Mouse (Mus musculus) embryonic facial prominence, embryonic 14.5 days (tissue): ENCODE measurements around the gene Upk1b. TPM values are rescaled to one million over a fixed set of nuclear protein-coding genes. Genes with fewer than 3 reads are reported as not detected.

Source experiments
- ATAC-seq: fragments of 200-750 bp; cut with Nextera tagmentation; 2 replicates; pipeline ENCODE4 v1.8.0; 2017; ENCODE audit warnings: low read depth, moderate number of reproducible peaks, moderate TSS enrichment
- DNase-seq: peaks from one replicate; pipeline ENCODE4 v3.0.0-alpha.2; 2015; ENCODE audit warnings: low spot score
- H3K27ac ChIP-seq: fragments of 300-500 bp; sonication (generic); replicated peaks from 2 replicates; pipeline ENCODE4 v1.5.1; 2014; ENCODE audit warnings: low read depth, mild to moderate bottlenecking, low read length, moderate library complexity
- H3K27me3 ChIP-seq: fragments of 300-500 bp; sonication (generic); replicated peaks from 2 replicates; pipeline ENCODE4 v1.6.1; 2014; ENCODE audit warnings: low read length; ENCODE audit not compliant: control insufficient read depth, insufficient read depth
- H3K36me3 ChIP-seq: fragments of 300-500 bp; sonication (generic); 2 replicates; pipeline ENCODE4 v1.6.1; 2014; ENCODE audit warnings: low read length, mixed read lengths; ENCODE audit not compliant: control insufficient read depth, insufficient read depth
- H3K4me1 ChIP-seq: fragments of 300-500 bp; sonication (generic); 2 replicates; pipeline ENCODE4 v1.6.1; 2014; ENCODE audit warnings: antibody characterized with exemption, low read length; ENCODE audit not compliant: control insufficient read depth, insufficient read depth
- H3K4me2 ChIP-seq: fragments of 300-500 bp; sonication (generic); 2 replicates; pipeline ENCODE4 v1.6.1; 2014; ENCODE audit warnings: low read depth, mild to moderate bottlenecking, low read length, moderate library complexity, mixed read lengths
- H3K4me3 ChIP-seq: fragments of 300-500 bp; sonication (generic); 2 replicates; pipeline ENCODE4 v1.5.1; 2014; ENCODE audit warnings: low read depth, mild to moderate bottlenecking, low read length
- H3K9ac ChIP-seq: fragments of 300-500 bp; sonication (generic); 2 replicates; pipeline ENCODE4 v1.6.1; 2014; ENCODE audit warnings: low read depth, mild to moderate bottlenecking, low read length, moderate library complexity, mixed read lengths
- H3K9me3 ChIP-seq: fragments of 300-500 bp; sonication (generic); 2 replicates; pipeline ENCODE4 v1.6.1; 2016; ENCODE audit warnings: low read length; ENCODE audit not compliant: control insufficient read depth
- WGBS: fragments of 180-500 bp; shearing (Covaris S2); extraction: QIAGEN DNeasy Blood & Tissue Kit; methylation state at CpG from one replicate; pipeline ENCODE4 v1.1.7; 2014; 5-methylcytosine and 5-hydroxymethylcytosine counted together
- polyA plus RNA-seq: library from polyadenylated mRNA; unstranded; fragments of >200 nt; fragmentation: Nextera tagmentation; extraction: Ambion mirVana; gene quantifications from 2 replicates; pipeline ENCODE4 v1.2.1, GENCODE M21; 2014

Upk1b gene
- polyA plus RNA-seq, 1 experiment from 2014 or later, result 34.4 TPM

DNA sequence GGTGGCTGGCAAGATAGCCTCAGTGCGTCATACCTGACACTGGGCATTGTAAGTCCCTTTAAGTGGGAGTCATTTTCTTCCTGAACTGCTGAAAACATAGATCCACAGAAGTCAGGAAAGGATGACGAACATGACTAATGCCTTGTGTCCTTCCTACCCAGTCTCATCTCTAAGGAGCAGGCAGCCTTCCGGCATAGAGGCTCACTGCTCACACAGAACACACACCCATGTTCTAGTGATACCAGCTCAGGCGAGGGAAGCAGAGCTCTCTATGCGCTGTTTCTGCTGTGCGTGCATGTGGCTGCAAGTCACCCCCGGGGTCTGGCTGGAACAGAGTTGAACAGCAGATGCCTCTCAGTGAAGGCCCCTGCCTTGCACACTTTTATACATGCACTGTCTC, 14.8 kb downstream of the Upk1b start:
- Histone ChIP-seq H3K27ac (no peak overlapping the region), H3K27me3 (no peaks in the 10 kb centered on the region), H3K9ac (no peak overlapping the region), H3K36me3 (no peaks in the 10 kb centered on the region), H3K4me1 (no peaks in the 10 kb centered on the region), H3K4me3 (no peak overlapping the region), H3K9me3 (no peaks in the 10 kb centered on the region), H3K4me2 (no peak overlapping the region)
- WGBS, result 64% methylated on average over 7 of the region's 7 CpGs
- no peak for DNase-seq
- ATAC-seq, result no peak

DNA sequence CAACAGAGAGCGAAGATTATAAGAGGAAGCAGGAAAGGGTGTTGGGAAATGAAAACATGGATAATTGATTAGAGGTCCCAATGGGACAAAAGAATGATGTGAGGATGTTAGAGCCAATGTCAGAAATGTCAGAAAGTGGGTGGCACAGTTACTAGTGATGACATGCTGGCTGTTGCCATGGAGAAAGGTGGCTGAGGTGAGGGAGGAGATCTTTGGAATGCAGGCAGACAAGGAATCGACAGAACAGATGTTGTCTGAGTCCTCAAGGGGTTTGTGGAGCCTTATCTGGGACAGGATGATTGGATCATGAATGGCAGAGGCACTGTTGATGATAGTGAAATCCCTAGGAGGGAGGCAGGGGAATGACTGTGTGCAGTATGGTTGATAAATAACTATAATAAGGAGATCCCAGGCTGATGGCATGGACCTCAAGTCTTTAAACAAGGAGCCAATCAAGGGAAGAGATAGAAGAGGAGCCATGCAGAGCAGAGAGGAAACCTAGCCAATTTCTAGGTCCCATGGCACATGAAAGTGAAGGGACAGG, 17.5 kb downstream of the Upk1b start:
- no peak for DNase-seq
- ATAC-seq, result no peak
- no peaks in the 10 kb centered on the region for H3K27me3 ChIP-seq
- H3K9me3 ChIP-seq, result no peaks in the 10 kb centered on the region
- no peak overlapping the region for H3K4me2 ChIP-seq
- H3K9ac ChIP-seq, result no peak overlapping the region
- no peaks in the 10 kb centered on the region for H3K36me3 ChIP-seq
- no peak overlapping the region for H3K4me3 ChIP-seq
- no peak overlapping the region for H3K27ac ChIP-seq
- no peaks in the 10 kb centered on the region for H3K4me1 ChIP-seq
- WGBS, result 44% methylated on average over 2 of the region's 2 CpGs

DNA sequence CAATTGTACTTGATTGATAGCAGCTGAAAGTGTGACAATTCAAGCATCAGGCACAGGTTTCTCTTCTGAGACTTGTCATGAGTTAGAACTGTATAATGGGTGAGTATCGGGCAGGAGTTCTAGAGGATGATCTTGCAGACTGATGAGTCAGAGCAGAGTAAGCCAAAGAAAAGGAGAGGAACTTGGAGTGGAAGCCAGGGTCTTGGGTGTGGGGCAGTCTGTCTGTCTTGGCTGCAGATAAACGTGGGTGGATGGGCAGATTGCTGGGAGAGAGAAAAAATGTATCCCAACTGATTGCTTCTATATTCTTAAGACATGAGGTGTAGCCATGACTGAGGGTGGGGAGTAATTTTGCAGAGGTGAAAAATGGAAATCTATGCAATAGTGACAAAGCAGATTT, 18.2 kb downstream of the Upk1b start:
- Histone ChIP-seq H3K4me2 (no peak overlapping the region), H3K36me3 (no peaks in the 10 kb centered on the region), H3K9ac (no peak overlapping the region), H3K4me1 (no peaks in the 10 kb centered on the region), H3K27ac (no peak overlapping the region), H3K4me3 (no peak overlapping the region), H3K27me3 (no peaks in the 10 kb centered on the region), H3K9me3 (no peaks in the 10 kb centered on the region)
- ATAC-seq, result no peak
- 63% methylated on average over 2 of the region's 2 CpGs for WGBS
- DNase-seq, result no peak

DNA sequence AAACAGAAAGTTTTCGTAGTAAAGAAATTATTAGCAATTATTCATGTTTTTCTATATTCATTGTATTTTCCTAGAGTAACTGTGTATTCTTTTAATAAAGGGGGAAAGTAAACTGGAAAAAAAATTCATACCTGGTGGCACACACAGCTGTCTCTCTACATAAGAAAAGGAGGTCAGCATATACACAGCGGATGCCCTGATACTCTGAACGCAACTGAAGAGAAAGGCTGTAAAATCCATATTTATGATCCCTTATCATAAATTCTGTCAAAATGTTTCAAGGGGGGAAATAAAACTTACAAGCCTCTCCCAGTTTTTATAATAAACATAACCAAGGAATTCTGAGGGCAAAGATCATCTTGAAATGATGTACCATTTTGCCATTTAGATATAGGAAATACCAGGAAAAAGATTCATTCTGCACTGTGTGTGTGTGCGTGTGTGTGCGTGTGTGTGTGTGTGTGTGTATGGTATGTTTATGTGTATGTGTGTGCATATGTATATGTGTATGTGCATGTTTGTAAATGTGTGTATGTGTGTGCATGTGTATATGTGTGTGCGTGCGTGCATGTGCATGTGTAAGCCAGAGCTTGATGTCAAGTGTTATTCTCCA, 19.1 kb downstream of the Upk1b start:
- DNase-seq (no peak), ATAC-seq (no peak)
- Histone ChIP-seq H3K4me3 (no peak overlapping the region), H3K4me2 (no peak overlapping the region), H3K4me1 (no peaks in the 10 kb centered on the region), H3K27ac (no peak overlapping the region), H3K9ac (no peak overlapping the region), H3K36me3 (no peaks in the 10 kb centered on the region), H3K9me3 (no peaks in the 10 kb centered on the region), H3K27me3 (no peaks in the 10 kb centered on the region)
- 93% methylated on average over 7 of the region's 7 CpGs for WGBS

DNA sequence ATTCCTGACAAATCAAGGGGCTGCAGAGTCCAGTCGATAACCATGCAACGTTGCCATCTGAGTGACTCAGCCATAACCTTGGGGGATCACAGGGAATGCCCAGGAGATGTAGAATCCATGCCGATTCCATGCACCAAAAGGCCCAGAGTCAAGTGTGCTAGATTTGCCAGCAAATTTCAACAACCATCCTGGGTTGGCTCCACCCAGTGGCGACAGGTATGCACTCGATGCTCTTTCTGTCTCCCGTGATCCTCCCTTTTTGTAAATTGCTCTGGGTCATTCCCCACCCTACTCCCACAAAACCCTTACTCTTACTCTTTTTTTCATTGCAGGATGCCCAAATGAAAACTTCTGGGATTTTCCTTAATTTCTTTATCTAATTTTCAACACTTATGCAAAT, 23.8 kb downstream of the Upk1b start:
- no peak overlapping the region for H3K4me2 ChIP-seq
- no peak overlapping the region for H3K9ac ChIP-seq
- no peak overlapping the region for H3K27ac ChIP-seq
- H3K27me3 ChIP-seq, result no peaks in the 10 kb centered on the region
- H3K9me3 ChIP-seq, result no peaks in the 10 kb centered on the region
- 45% methylated on average over 6 of the region's 6 CpGs for WGBS
- no peak overlapping the region for H3K4me3 ChIP-seq
- no peaks in the 10 kb centered on the region; the same call in 1 of the 2 replicates for H3K4me1 ChIP-seq
- ATAC-seq (no peak), DNase-seq (no peak)
- no peaks in the 10 kb centered on the region for H3K36me3 ChIP-seq

DNA sequence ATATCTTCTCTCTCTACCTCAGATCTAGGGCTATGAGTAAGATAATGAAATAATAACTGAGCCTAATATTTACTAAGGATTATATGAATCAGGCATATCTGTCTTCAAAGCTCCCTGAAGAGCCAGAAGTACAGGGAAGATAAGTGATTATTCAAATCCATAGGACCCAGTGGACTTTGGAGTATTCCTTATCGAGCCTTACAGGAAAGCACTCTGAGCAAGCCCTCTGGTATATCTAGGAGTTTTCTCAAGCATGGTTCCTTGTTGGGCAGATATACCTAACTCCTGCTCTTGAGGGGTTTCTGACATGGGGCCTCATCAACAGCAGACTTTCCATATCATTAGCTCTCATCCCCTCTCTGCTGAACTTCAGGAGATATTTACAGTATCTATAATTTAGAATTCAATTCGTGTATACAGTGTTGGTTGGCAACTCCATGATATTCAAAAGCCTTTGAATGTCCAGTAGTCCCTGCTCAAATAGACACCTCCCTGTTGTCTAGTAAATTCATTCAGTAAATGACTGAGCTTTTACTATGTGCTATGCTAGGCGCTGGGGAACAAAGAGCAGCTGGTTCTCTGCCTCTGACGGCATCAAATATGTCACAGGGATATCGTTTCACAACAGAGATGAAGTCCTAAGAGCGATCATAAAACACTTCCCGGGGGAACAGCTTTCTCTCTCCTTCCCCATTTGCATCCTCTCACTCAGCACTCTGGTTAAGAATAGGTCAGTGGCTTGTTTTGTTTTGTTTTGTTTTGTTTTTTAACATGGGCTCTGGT, 25.0 kb downstream of the Upk1b start:
- DNase-seq, result no peak
- no peak overlapping the region for H3K27ac ChIP-seq
- no peaks in the 10 kb centered on the region for H3K36me3 ChIP-seq
- no peaks in the 10 kb centered on the region; the same call in 1 of the 2 replicates for H3K4me1 ChIP-seq
- H3K4me3 ChIP-seq, result no peak overlapping the region
- ATAC-seq, result no peak
- no peak overlapping the region for H3K9ac ChIP-seq
- no peaks in the 10 kb centered on the region for H3K9me3 ChIP-seq
- WGBS, result 62% methylated on average over 7 of the region's 7 CpGs
- H3K27me3 ChIP-seq, result no peaks in the 10 kb centered on the region
- H3K4me2 ChIP-seq, result no peak overlapping the region

DNA sequence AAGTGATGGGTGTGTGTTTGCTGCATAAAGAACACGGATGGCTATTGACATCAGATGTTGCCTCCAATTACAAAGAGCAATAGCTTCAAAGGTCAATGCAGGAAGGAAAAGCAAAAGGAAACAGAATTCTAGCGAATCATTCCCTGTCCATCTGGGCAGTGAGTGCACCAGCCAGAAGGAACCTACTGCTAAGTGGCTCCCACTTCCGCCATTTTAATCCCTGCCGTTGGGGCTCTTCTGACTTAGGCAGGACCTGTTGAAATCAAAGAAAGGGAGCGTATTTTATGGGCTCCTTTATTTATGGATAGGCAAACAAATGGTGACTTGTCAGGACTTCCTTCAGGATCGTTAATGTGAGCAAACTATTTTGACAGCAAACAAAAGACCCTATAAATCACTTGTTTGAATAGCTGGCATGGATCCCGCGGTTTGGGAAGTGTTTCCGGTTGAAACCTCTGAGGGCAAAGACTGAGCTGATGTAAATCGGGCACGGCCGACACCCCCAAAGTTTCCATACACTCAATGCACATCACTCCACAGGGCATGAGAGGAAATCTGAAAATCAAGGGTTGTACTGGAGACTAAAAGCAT, 27.1 kb downstream of the Upk1b start:
- 63% methylated on average over 12 of the region's 12 CpGs for WGBS
- Histone ChIP-seq H3K9ac (no peak overlapping the region), H3K4me2 (no peak overlapping the region), H3K27ac (no peak overlapping the region), H3K36me3 (peaks cover 10% of the 10 kb centered on the region), H3K9me3 (no peaks in the 10 kb centered on the region), H3K4me1 (no peaks in the 10 kb centered on the region; the same call in 1 of the 2 replicates), H3K27me3 (no peaks in the 10 kb centered on the region), H3K4me3 (no peak overlapping the region)
- DNase-seq (no peak), ATAC-seq (no peak)

DNA sequence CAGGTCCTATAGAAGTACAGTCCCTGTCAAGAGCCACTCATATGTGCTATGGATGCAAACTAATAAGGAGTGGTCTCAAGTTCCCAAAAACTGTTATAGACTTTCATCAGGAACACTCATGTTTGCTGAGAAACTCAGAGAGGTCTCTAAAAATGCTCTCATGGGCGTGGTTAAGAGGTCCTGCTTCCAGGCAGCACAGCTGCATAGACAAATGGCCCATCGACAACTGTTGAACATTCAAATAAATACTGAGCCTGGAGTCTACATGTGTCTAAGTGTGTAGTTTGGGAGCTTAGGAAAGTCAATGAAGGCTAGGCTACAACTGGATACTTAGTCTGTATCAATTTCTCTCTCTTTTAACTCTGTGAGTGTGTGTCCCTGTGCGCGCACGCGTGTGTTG, 29.0 kb downstream of the Upk1b start:
- ATAC-seq (no peak), DNase-seq (no peak)
- 96% methylated on average over 6 of the region's 6 CpGs for WGBS
- Histone ChIP-seq H3K27me3 (no peaks in the 10 kb centered on the region), H3K4me1 (no peaks in the 10 kb centered on the region; the same call in 1 of the 2 replicates), H3K4me2 (no peak overlapping the region), H3K4me3 (no peak overlapping the region), H3K27ac (no peak overlapping the region), H3K36me3 (peaks cover 17% of the 10 kb centered on the region), H3K9me3 (no peaks in the 10 kb centered on the region), H3K9ac (no peak overlapping the region)
